Mouse (Mus musculus) cerebellum, adult 2 months (tissue): Measurements from ENCODE around the gene Tmem132b. TPM values are rescaled to one million over a fixed set of nuclear protein-coding genes. Genes with fewer than 3 reads are reported as not detected.

ENCODE experiments used
- DNase-seq, 2 experiments: peaks; one replicate each; pipeline ENCODE4 v3.0.0; 2021
- H3K27ac ChIP-seq: fragments of 200-500 bp; 2 replicates; pipeline ENCODE4 v1.5.1; 2012; ENCODE audit warnings: low read length, control low read depth, inconsistent platforms; ENCODE audit not compliant: insufficient read depth
- H3K27me3 ChIP-seq: fragments of 200-500 bp; 2 replicates; pipeline ENCODE4 v1.6.1; 2012; ENCODE audit warnings: inconsistent platforms, mild to moderate bottlenecking, low read length, moderate library complexity; ENCODE audit not compliant: control insufficient read depth, insufficient read depth
- H3K4me1 ChIP-seq: fragments of 200-500 bp; 2 replicates; pipeline ENCODE4 v1.6.1; 2011; ENCODE audit warnings: low read length; ENCODE audit not compliant: control insufficient read depth, insufficient read depth
- H3K4me3 ChIP-seq: fragments of 200-500 bp; replicated peaks from 2 replicates; pipeline ENCODE3; 2011; ENCODE audit warnings: mild to moderate bottlenecking, low read depth, low read length, control low read depth; ENCODE audit not compliant: insufficient read depth
- CTCF ChIP-seq: fragments of 200-500 bp; IDR thresholded peaks from 2 replicates; pipeline ENCODE4 v1.5.1; 2011; ENCODE audit warnings: low read depth, mild to moderate bottlenecking, control low read depth, low read length, moderate library complexity, borderline replicate concordance; ENCODE audit not compliant: insufficient read depth
- POLR2A ChIP-seq: fragments of 200-500 bp; IDR thresholded peaks from 2 replicates; pipeline ENCODE4 v1.6.1; 2011; ENCODE audit warnings: low read length, control low read depth, borderline replicate concordance; ENCODE audit not compliant: insufficient read depth
- WGBS: fragments of 180-500 bp; shearing (Covaris S2); methylation state at CpG from one replicate; pipeline ENCODE4 v1.1.7; 2018; 5-methylcytosine and 5-hydroxymethylcytosine counted together
- polyA plus RNA-seq: library from polyadenylated mRNA; depleted of rRNA; stranded (reverse); fragments of >200 nt; gene quantifications from 2 replicates; pipeline ENCODE4 v1.2.3, GENCODE M21; 2012

Tmem132b gene
- polyA plus RNA-seq, 1 experiment = 5.9 TPM

GRCm38 (mm10) chr5:125699395-125699794 is 167.8 kb downstream of the Tmem132b start:
- WGBS = 3% methylated on average over 3 of the region's 3 CpGs
- TF ChIP-seq POLR2A (no peak), CTCF (no peak)
- DNase-seq = peak; percentile 22 to 49
- Histone ChIP-seq H3K4me1 (peaks cover 8% of the 10 kb centered on the region; the same call in 1 of the 2 replicates), H3K27me3 (no peaks in the 10 kb centered on the region; the same call in 1 of the 2 replicates), H3K27ac (no peak overlapping the region), H3K4me3 (no peak overlapping the region)

GRCm38 (mm10) chr5:125700234-125700633 is 168.7 kb downstream of the Tmem132b start:
- H3K27ac ChIP-seq = no peak overlapping the region
- H3K4me3 ChIP-seq = no peak overlapping the region
- DNase-seq = no peak
- no peaks in the 10 kb centered on the region; the same call in 1 of the 2 replicates for H3K27me3 ChIP-seq
- H3K4me1 ChIP-seq = peaks cover 8% of the 10 kb centered on the region; the same call in 1 of the 2 replicates
- 84% methylated on average over 5 of the region's 5 CpGs for WGBS
- TF ChIP-seq POLR2A = no peak
- no peak for TF ChIP-seq CTCF

GRCm38 (mm10) chr5:125705379-125705778 is 173.8 kb downstream of the Tmem132b start:
- WGBS = 15% methylated on average over 8 of the region's 8 CpGs
- peak overlapping the region; percentile 87; the same call in 1 of the 2 replicates for H3K27ac ChIP-seq
- TF ChIP-seq CTCF (no peak), POLR2A (no peak)
- no peaks in the 10 kb centered on the region for H3K4me1 ChIP-seq
- no peak overlapping the region for H3K4me3 ChIP-seq
- no peaks in the 10 kb centered on the region; the same call in 1 of the 2 replicates for H3K27me3 ChIP-seq
- DNase-seq = peak; percentile 13 to 42

GRCm38 (mm10) chr5:125709160-125709559 is 177.6 kb downstream of the Tmem132b start:
- H3K27ac ChIP-seq = no peak overlapping the region
- peak; percentile 12 to 33 for DNase-seq
- H3K4me1 ChIP-seq = no peaks in the 10 kb centered on the region
- WGBS = 5% methylated on average over 3 of the region's 3 CpGs
- H3K27me3 ChIP-seq = no peaks in the 10 kb centered on the region; the same call in 1 of the 2 replicates
- H3K4me3 ChIP-seq = no peak overlapping the region
- no peak for TF ChIP-seq POLR2A
- TF ChIP-seq CTCF = peak; percentile 43; the same call in 1 of the 2 replicates

GRCm38 (mm10) chr5:125726815-125727214 is 195.2 kb downstream of the Tmem132b start:
- no peak for DNase-seq
- WGBS = 92% methylated on average over 7 of the region's 7 CpGs
- no peaks in the 10 kb centered on the region for H3K27me3 ChIP-seq
- no peak for TF ChIP-seq CTCF
- no peak for TF ChIP-seq POLR2A
- no peak overlapping the region for H3K4me3 ChIP-seq
- H3K27ac ChIP-seq = no peak overlapping the region
- H3K4me1 ChIP-seq = no peaks in the 10 kb centered on the region

GRCm38 (mm10) chr5:125727436-125727835 is 195.9 kb downstream of the Tmem132b start:
- no peak for TF ChIP-seq CTCF
- no peak for TF ChIP-seq POLR2A
- Histone ChIP-seq H3K27ac (no peak overlapping the region), H3K4me3 (no peak overlapping the region), H3K27me3 (no peaks in the 10 kb centered on the region), H3K4me1 (no peaks in the 10 kb centered on the region)
- 83% methylated on average over 5 of the region's 5 CpGs for WGBS
- DNase-seq = no peak

- Histone ChIP-seq H3K4me3 (no peak overlapping the region), H3K4me1 (no peaks in the 10 kb centered on the region), H3K27ac (no peak overlapping the region), H3K27me3 (no peaks in the 10 kb centered on the region)
- no peak for DNase-seq
- whole genome bisulfite sequencing = 88% methylated on average over 9 of the region's 9 CpGs
- no peak for TF ChIP-seq POLR2A
- TF ChIP-seq CTCF = no peak
Measured at GRCm38 (mm10) chr5:125727936-125728335, 196.4 kb downstream of the Tmem132b start.

- 86% methylated on average over 3 of the region's 3 CpGs for WGBS
- Histone ChIP-seq H3K4me3 (no peak overlapping the region), H3K4me1 (no peaks in the 10 kb centered on the region), H3K27me3 (no peaks in the 10 kb centered on the region; the same call in 1 of the 2 replicates), H3K27ac (no peak overlapping the region)
- TF ChIP-seq CTCF (no peak), POLR2A (no peak)
- DNase-seq = no peak
Measured at GRCm38 (mm10) chr5:125728521-125728920, 196.9 kb downstream of the Tmem132b start.
